Mouse (Mus musculus): ENCODE results near the gene Smoc1. TPM values are rescaled to one million over a fixed set of nuclear protein-coding genes. Genes with fewer than 3 reads are reported as not detected.

Smoc1 gene
- total RNA-seq, 2 experiments from 2014 or later, result 5.3 to 6.8 TPM

DNA sequence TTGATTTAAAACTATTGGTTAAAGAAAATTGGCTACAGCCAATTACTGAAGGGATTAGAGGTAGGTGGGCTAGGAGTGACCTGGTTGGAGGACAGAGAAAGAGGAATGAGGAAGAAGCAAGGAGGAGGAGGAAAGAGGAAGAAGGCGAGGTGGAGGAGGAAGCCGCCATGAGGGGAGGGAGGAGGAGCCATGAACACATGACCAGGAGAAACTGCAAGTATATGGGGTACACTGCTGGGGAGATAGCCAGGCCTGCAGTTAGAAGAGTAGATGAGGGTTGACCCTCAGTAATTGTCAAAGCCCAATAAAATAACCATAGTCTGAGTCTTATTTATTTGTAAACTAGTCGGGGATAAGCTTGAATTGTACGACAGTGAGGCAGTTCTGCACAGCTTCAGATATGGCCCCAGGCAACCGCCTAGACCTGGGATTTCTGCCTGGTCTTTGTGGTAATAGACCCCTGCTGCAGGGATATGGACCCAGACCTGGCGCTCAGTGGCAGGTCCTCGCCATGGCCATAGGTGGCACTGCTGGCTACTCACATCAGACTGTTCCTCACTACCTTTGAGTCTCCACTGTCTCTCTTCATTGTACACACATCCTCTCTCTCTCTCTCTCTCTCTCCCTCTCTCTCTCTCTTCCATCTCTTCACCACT is 7.2 kb upstream of the Smoc1 start:
- no peak for DNase-seq (ENCODE audit: low spot score)
- intact Hi-C loops (cut with DNase I), result no loop called here

DNA sequence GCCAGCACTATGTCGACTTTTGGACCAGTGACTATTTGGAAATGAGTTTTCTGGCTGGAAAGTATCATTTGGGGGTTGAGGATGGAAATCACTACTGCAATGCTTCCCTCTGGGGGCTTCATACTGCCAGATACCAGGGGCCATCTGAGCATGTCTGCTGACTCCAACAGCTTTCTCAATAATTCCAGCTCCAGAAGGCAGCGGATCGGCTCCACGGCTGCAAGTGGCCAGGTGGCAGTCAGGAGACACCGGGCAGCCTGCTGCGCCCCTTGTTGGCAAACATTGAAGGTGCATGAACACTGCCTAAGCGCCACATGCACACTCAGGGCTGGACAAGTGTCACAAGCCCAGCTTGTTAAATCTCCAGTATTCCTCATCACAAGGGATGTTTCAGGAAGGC is 2.2 kb upstream of the Smoc1 start:
- intact Hi-C loops (cut with DNase I), result no loop called here
- DNase-seq (ENCODE audit: low spot score), result no peak

DNA sequence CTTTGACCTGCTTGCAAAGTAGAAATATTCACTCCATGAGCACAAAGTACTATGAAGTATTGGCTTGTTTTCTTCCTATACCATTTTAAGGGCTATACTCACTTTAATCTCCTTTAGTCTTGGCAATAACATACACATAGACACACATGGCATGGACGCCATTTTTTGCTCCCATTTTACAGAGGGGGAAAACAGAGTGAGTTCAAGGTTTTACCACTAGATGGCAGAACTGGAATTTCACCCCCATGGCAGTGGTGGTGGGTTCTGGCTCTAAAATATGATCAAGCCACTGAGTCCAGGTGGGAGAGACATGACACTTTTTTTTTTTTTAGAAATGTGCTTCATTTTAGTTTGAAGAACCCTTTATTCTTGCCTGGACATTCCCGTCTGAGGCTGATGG is 1.6 kb upstream of the Smoc1 start:
- DNase-seq (ENCODE audit: low spot score), result no peak

DNA sequence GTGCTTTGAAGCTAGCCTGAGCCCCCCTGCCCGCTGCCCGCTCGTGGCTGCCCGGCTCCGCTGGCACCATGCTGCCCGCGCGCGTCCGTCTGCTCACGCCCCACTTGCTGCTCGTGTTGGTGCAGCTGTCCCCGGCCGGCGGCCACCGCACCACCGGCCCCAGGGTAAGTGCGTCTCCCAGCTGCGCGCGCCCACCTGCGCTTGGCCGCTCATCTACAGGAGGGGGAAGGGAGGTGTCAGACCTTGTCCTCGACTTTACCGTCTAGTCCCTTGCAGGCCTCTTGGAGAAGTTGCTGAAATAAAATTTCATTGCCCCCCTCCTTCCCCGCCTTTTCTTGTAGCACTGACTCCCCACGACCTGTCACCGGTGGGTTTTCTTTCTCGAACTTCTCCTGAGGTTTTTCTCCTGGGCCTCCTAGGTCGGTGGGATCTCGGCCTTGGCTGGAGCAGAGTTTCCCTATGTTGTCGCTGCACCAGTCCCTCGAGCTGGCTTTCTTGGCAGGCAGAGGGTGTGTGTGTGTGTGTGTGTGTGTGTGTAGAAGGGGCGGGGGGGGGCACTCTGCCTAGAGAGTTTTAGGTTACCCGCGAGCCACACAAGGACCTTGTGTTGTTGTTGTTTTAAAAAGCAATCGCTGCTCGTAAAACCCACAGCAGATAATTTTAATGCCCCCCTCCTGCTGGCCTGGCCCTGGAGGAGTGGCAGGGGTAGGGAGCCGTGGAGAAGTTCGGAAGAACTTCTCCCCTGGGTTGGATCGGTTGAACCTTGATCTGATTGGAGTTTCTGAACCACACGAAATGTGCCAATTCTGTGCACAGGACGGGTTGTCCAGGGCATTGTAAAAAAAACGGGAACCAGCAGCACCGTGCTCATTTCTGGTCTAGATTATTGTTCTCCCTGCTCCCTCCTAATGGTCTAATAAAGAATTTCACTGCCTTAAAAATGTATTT is 661 bp downstream of the Smoc1 start:
- intact Hi-C loops (cut with DNase I), result no loop called here
- no peak for DNase-seq (ENCODE audit: low spot score)

More for the DNA sequence above, 1.6 kb upstream of the Smoc1 start:
- intact Hi-C loops (cut with DNase I), result no loop called here

DNA sequence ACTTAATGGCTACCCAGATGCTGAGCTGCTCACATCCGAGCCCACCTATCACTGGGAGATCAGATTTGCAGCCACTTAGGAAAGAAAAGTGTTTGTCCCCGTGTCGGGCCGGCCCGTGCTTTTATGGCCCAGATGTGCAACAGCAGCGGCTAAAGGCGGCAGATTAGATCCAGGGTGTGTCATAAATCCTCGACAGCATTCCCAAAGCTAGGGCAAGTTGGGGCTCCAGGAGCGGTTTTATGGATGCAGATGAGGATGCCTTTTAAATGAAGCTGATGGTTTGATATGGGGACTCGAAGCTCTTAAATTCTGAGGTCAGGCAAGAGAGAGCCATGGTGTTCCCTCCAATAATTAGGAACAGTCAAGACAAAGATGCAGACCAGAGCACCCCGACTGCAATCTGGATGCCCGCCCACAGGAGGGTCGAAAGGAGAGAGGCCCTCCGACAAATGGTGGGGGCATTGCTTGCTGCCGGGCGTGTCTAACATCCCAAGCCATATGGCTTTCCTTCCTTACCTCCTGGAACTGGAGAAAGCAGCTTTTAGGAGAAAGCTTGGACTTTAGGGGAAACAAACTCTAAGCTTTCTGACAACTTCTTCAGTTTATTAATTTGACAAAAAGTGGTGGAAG is 1.8 kb downstream of the Smoc1 start:
- no peak for DNase-seq (ENCODE audit: low spot score)
- intact Hi-C loops (cut with DNase I), result no loop called here

DNA sequence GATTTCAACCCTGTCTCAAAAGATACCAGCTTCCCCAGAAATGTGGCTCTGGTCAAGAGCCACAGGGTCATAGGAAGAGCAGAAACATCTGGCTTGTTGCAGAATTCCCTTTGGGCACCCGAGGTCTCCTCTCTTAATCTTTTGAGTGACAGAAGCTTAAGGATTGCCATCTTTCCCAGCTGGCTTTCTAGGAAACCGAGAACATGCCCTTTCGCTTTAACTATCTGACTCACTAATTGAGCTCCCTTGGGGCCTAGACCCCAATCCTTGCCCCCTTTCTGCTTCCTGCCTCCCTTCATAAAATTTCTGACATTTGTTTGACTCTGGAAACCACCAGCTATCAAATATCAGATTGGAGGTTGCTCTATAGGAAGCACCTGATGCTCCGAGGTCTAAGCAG is 3.1 kb downstream of the Smoc1 start:
- no peak for DNase-seq (ENCODE audit: low spot score)
- intact Hi-C loops (cut with DNase I), result no loop called here

DNA sequence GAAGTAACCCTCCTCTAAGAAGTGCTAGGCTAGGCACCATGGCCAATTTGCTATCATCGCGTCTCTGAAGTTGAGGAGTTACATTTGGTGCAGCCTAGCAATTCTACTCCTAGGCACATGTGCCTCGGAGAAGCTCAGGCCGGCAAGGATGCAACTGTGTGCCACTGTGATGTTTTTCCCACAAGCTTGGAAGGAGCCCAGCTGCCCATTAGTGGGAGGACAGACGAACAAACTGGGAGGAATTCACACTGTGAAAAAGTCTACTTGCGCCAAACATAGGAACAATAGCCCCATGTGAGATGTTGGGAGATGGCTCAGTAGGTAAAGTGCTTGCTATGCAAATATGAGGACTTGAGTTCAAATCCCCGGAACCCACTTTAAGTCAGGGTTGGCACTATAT is 5.0 kb downstream of the Smoc1 start:
- intact Hi-C loops (cut with DNase I), result no loop called here
- no peak for DNase-seq (ENCODE audit: low spot score)

DNA sequence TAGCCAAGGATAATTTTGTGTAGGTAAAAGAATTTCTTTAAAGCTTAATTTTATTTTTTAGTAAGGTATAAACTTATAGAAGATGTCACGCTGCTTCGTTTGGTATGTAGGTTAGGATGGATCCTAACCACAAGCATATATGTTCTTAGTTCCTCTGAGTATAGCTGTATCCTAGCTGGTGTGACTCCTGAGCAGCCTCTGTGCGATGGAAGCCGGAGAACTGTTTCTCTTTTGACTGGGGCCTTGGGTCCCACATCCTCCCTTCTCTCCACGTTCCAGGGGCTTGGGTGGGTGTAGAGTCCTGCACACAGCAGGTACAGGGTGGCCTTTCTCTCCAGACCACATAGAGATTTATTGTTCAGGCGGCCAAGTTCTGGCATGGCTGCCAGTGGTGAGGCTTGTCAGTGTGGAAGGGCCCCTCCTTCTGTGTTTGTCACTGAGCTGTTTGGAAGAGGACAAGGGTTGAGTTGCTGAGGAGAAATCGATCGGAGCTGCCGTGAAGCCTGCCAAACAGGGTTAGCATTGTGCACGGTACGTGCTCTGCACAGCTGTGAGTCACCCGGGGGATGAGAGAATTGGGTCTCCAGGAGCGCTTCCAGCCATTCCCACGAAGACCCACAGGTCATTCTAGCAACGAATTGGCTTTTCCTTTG is 6.9 kb downstream of the Smoc1 start:
- intact Hi-C loops (cut with DNase I), result no loop called here
- no peak for DNase-seq (ENCODE audit: low spot score)

DNA sequence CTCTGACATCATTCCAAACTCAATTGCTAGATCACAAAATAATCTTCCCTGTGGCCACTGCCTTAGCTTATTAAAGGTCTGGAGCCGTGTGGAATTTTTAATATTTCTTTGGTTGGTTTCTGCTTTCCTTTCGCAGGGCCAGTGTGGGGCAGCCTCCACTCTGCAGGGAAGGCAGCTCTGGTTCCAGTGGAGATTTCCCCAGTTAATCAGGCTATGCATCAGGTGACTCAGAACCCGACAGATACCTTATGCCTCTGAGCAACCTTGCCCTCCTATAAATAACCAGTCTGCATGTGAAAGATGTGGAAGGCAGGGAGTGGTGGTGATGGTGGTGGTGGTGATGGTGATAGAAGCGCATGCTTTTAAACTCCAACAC is 7.4 kb downstream of the Smoc1 start:
- intact Hi-C loops (cut with DNase I), result no loop called here
- no peak for DNase-seq (ENCODE audit: low spot score)

DNA sequence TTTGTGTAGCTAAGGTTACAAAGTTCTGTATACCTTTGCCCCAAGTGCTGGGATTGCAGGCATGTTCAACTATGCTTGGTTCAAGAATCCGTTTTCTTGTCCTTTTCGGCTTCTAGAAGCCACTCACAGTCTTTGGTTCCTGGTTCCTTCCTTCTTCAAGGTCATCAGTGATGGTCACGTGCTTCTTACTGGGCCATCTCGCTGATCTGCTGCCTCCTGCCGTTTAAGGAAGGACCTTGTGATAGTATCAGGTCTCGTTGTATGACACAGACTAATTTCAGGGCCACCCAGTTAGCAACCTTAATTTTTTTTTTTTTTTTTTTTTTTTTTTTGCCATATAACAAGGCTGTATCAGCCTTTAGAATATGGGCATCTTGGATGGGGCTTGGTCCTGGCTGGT is 9.2 kb downstream of the Smoc1 start:
- DNase-seq (ENCODE audit: low spot score), result no peak
- intact Hi-C loops (cut with DNase I), result no loop called here

DNA sequence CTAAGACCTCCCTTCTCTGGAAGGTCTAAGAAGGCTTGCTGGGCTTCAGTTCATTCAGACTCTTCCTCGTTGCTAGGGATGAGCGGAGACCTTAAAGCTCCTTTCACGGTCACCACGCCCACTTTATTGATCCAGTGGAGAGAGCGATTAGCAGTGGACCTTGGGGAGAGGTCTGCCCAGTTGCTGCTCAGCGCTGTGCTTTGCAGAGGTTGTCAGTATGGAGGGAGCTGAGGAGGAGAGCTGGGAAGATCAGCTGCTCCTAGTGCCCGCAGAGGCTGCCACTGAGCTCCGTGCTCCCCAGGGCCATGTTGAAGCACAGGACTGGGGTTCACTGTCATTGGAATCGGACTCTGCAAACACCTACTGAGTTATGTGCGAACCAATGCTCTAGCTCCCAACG is 17.0 kb downstream of the Smoc1 start:
- no peak for DNase-seq (ENCODE audit: low spot score)
- intact Hi-C loops (cut with DNase I), result no loop called here

DNA sequence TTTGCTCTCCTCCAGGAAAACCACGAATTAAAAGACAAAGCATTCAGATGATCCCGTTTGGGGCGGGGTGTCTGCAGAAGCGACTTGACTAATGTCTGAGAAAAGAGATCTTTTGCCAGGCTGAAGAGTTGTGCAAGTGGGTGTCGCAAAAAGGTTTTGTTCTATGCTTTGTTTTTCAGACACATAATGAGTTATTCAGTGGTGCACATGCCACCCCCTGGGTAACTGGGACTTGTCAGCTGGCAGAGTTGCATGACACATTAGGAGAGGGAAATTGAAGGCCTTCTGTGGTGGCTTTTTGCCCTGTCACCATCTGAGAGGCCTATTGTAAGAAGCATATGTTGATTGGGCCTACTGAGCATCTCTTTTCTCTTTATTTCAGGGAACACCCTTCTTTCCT is 20.3 kb downstream of the Smoc1 start:
- intact Hi-C loops (cut with DNase I), result no loop called here
- DNase-seq (ENCODE audit: low spot score), result no peak

DNA sequence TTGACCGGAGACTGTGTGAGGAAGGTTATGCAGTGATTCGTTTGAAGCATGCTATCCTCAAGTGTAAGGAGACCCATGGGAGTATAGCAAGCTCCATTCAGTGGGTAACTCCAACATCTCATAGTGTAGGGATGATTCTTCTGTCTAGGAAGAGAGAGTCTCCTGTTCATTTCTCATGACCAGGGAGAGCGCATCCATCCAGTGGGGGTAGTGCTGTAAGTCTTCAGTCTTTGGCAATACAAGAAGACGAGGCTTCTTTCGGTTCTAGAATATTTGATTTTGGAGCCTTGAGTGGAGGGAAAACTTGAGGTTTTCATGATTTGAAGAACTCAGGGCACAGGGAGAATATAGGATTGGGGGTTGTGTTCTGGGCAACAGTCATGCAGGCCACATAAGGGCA is 23.1 kb downstream of the Smoc1 start:
- intact Hi-C loops (cut with DNase I), result no loop called here
- no peak for DNase-seq (ENCODE audit: low spot score)

DNA sequence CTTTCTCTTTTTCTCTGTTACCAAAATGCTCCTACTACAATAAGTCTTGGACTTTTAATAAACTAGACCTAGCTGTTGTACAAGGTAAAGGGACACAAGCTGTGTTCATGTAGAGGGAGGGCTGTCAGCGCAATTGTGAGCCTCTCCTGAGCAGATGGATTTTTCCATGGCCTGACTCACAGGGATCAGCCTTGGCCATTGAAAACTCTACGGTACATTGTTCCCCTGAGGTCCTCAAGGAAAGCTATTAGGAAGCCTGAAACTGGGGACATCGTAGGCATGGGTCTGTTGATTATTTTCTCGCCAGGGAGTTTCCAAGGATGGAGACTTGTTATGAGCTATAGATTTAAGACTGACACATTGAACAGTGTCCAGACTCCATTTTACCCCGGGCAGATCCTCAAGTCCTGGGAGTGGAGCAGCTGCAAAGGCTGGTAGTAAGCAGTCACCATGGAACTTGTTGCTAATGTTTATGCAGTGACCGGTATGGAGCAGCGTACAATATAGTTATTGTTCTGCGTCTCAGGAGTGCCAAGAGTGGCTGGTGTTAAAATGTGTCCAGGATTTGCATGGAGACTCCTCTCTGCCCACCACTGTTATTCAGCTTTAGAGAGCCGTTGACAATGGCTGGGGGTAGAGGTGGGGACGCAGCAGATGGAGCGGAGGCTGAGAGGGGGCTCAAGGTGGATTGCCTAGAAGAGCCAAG is 28.5 kb downstream of the Smoc1 start:
- DNase-seq (ENCODE audit: low spot score), result no peak
- intact Hi-C loops (cut with DNase I), result no loop called here

DNA sequence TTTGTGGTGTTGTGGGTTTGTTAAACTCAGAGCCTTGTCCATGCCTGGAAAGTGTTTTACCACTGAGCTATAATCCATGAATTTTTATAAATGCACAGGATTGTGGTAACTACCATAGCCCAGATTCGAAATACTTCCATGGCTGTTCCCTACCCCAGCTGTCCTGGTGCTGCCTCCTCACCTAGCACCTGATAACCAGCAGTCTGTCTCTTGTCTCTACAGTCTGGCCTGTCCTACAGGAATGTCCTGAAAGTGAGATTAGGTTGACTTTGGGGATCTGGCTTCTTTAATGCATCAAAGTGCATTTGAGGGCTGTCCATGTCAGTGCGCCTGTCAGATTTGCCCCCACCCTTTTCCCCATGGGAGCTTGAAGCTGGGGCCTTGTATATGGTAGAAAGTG is 29.2 kb downstream of the Smoc1 start:
- intact Hi-C loops (cut with DNase I), result no loop called here

DNA sequence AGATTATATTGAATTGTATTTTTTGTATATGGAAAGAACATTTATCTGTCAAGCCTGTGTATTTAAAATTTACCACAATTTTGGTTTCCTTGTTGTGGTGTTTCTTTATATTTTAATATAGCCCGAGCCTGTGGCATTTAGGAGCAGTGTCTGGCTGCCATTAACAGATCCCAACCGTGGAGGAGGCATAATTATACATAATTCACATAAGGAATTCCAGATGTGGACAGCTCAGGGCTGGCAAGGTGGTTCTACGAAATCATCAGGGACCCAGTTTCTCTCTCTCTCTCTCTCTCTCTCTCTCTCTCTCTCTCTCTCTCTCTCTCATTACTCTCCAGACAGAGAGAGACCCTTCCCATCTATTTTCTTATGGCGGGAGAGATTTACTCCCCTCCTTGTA is 31.0 kb downstream of the Smoc1 start:
- intact Hi-C loops (cut with DNase I), result no loop called here
- DNase-seq (ENCODE audit: low spot score), result no peak

More for the DNA sequence above, 29.2 kb downstream of the Smoc1 start:
- DNase-seq (ENCODE audit: low spot score), result no peak

DNA sequence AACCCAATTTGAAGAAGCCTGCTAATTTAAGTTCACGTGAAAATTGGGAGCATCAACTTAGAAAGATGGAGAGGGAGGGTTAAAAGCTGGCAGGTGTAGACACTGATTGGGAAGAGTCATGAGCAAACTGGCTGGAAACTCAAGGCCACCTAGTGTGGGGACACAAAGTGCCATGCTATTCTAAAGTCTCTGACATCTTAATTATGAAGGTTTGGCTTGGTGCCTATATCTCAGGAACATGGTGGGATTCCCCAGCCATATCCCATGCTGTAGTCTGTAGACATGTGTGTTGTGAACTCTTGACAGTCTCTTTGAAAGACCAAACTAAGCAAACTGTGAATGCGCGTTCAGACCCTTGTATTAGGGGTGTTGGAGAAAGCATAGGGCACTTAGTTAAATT is 32.0 kb downstream of the Smoc1 start:
- intact Hi-C loops (cut with DNase I), result no loop called here
- no peak for DNase-seq (ENCODE audit: low spot score)

DNA sequence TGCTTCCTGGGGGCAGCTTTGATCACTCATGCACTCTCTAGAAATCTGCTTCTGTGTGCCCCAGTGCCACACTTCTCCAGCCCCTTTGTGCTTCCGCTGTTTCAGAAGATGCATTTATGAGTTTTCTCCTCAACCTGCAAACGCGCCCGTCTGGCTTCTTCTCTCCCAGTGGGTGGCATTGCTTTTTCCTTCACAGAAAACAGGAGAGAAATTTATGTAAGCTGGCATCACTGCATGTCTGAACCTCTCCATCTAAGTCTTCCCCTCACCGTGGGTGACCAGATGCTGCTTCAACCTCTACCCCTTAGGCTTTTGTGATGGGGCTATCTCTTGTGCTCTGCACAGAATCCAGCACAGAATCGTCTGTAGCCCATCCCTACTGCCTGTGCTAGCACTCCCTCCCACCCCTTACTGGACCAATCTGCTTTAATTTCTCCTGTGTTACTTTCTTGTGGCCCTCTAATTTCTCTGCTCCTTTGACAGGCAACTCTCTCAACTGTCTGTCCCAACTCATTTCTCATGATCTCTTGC is 35.3 kb downstream of the Smoc1 start:
- intact Hi-C loops (cut with DNase I), result no loop called here
- no peak for DNase-seq (ENCODE audit: low spot score)

DNA sequence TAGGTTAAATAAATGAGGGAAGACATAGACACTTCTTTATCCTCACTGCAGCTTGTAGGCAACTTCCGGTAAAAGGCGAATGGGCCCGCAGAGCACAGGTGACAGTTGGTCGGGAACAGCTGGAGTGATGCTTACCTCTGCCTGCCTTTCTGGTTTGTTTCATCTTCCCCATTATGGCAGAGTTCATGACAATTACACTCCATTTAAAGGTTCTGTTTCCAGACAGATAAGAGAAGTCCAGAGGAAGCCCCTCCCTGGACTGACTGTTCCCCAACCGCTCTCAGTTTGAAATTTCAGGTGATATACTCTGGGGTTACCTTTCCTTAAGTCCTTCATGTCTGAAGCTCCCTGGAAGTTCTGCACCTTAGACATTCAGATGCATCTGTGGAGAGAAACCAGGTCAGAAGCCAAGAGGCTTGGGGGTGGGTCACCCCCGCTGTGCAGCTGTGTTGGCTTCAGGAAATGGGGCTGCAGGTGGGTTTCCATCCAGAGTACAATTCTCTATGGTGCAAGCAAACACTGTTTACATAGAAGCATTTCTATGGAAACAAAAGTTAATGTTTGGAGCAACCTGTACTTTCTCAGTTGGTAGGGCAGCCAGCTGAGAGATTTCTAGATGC is 36.8 kb downstream of the Smoc1 start:
- no peak for DNase-seq (ENCODE audit: low spot score)
- intact Hi-C loops (cut with DNase I), result no loop called here
